Mouse (Mus musculus): ENCODE results near the gene Htra1.

GRCm38 (mm10) chr7:130961429-130961828 is 25.5 kb downstream of the Htra1 start:
- TF ChIP-seq CTCF (conservative IDR thresholded peaks at IDR 0.05; ENCODE audit: low read length), result no peak
- no peak for TF ChIP-seq NANOG (IDR thresholded peaks at IDR 0.05; ENCODE audit: borderline replicate concordance, low read length)
